Mouse (Mus musculus) adrenal gland (tissue): Measurements from ENCODE around the gene Cyb561d1.

Source experiments
- intact Hi-C: fragments of 180-260 bp; cut with DNase I; formaldehyde crosslinking; loops from one replicate; pipeline ENCODE4 v1.15.1; 2025

Gene Cyb561d1

GRCm38 (mm10) chr3:108169199-108169598 lies 31.8 kb downstream of the Cyb561d1 start:
- intact Hi-C loops: loop anchor here (10.0 kb wide), 2 partner anchors 86 to 216 kb away; partner anchors contain the start of genes Psma5 and Psrc1

GRCm38 (mm10) chr3:108167499-108167898 lies 33.5 kb downstream of the Cyb561d1 start:
- intact Hi-C loops: loop anchor here (10.0 kb wide), 2 partner anchors 87 to 217 kb away; partner anchors contain the start of genes Psma5 and Psrc1

- intact Hi-C loops: loop anchor here (10.0 kb wide), 2 partner anchors 88 to 218 kb away; partner anchors contain the start of genes Psma5 and Psrc1
Measured at GRCm38 (mm10) chr3:108166486-108167211, 34.4 kb downstream of the Cyb561d1 start.

GRCm38 (mm10) chr3:108165532-108166315 lies 35.3 kb downstream of the Cyb561d1 start:
- intact Hi-C loops: loop anchor here (2.0 to 10.0 kb wide), 3 partner anchors 39 to 219 kb away; partner anchors contain the start of genes Psma5 and Psrc1

GRCm38 (mm10) chr3:108164807-108165206 lies 36.2 kb downstream of the Cyb561d1 start:
- intact Hi-C loops: loop anchor here (2.0 to 10.0 kb wide), 3 partner anchors 40 to 220 kb away; partner anchors contain the start of genes Psma5 and Psrc1

GRCm38 (mm10) chr3:108164091-108164490 lies 36.9 kb downstream of the Cyb561d1 start:
- intact Hi-C loops: loop anchor here (2.0 to 10.0 kb wide), 3 partner anchors 41 to 221 kb away; partner anchors contain the start of genes Psma5 and Psrc1

- intact Hi-C loops: no loop called here
Measured at GRCm38 (mm10) chr3:108158383-108159037, 42.5 kb downstream of the Cyb561d1 start.

GRCm38 (mm10) chr3:108154656-108155055 lies 46.4 kb downstream of the Cyb561d1 start, which contains the start of gene Gpr61:
Gpr61 (minus strand) TSS chr3:108154882.
- intact Hi-C loops: loop anchor here (5.0 kb wide), 1 partner anchor 282 kb away; no protein-coding TSS in a partner anchor

GRCm38 (mm10) chr3:108152290-108152689 lies 48.7 kb downstream of the Cyb561d1 start:
- intact Hi-C loops: loop anchor here (5.0 kb wide), 1 partner anchor 280 kb away; no protein-coding TSS in a partner anchor

GRCm38 (mm10) chr3:108147386-108148235 lies 53.4 kb downstream of the Cyb561d1 start:
- intact Hi-C loops: loop anchor here (2.0 to 10.0 kb wide), 3 partner anchors 77 to 215 kb away; partner anchors contain the start of gene Gstm7

GRCm38 (mm10) chr3:108146671-108147070 lies 54.3 kb downstream of the Cyb561d1 start:
- intact Hi-C loops: loop anchor here (2.0 to 10.0 kb wide), 3 partner anchors 76 to 214 kb away; partner anchors contain the start of gene Gstm7
